Mouse (Mus musculus): Measurements from ENCODE around the gene Ddx6.
"Not testable (repeated sequence)": the region's sequence is repeated elsewhere in the genome, so short reads cannot be mapped to it uniquely, and the experiment has no call there.

Gene Ddx6

GRCm38 (mm10) chr9:44594901-44595536 lies 9.7 kb upstream of the Ddx6 start:
- no peak for DNase-seq

- DNase-seq, result no peak
Measured at GRCm38 (mm10) chr9:44595537-44595930, 9.2 kb upstream of the Ddx6 start.

GRCm38 (mm10) chr9:44597742-44598141 lies 7.0 kb upstream of the Ddx6 start:
- no peak for DNase-seq

GRCm38 (mm10) chr9:44598899-44599495 lies 5.7 kb upstream of the Ddx6 start:
- peak; percentile 53 to 69 for DNase-seq

GRCm38 (mm10) chr9:44599616-44600015 lies 5.1 kb upstream of the Ddx6 start:
- DNase-seq, result no peak

GRCm38 (mm10) chr9:44600801-44601200 lies 3.9 kb upstream of the Ddx6 start:
- DNase-seq, result no peak

GRCm38 (mm10) chr9:44602766-44603165 lies 1.9 kb upstream of the Ddx6 start:
- no peak for DNase-seq

GRCm38 (mm10) chr9:44603454-44604289 lies 1.0 kb upstream of the Ddx6 start:
- DNase-seq, result no peak

GRCm38 (mm10) chr9:44604290-44604778 lies 358 bp upstream of the Ddx6 start:
- DNase-seq, result peak; percentile 88 to 90

GRCm38 (mm10) chr9:44605616-44606165 lies 999 bp downstream of the Ddx6 start:
- no peak for DNase-seq

- no peak for DNase-seq
Measured at GRCm38 (mm10) chr9:44606646-44607045, 2.0 kb downstream of the Ddx6 start.

GRCm38 (mm10) chr9:44607306-44607705 lies 2.6 kb downstream of the Ddx6 start:
- DNase-seq, result no peak

GRCm38 (mm10) chr9:44610371-44610770 lies 5.7 kb downstream of the Ddx6 start:
- no peak for DNase-seq

GRCm38 (mm10) chr9:44613081-44613480 lies 8.4 kb downstream of the Ddx6 start:
- not testable (repeated sequence) for DNase-seq

- DNase-seq, result no peak
Measured at GRCm38 (mm10) chr9:44621114-44621513, 16.4 kb downstream of the Ddx6 start.

- no peak for DNase-seq
Measured at GRCm38 (mm10) chr9:44624390-44624789, 19.7 kb downstream of the Ddx6 start.

- DNase-seq, result no peak
Measured at GRCm38 (mm10) chr9:44626268-44626667, 21.6 kb downstream of the Ddx6 start.

GRCm38 (mm10) chr9:44637551-44638169 lies 33.0 kb downstream of the Ddx6 start:
- DNase-seq, result peak; percentile 39 to 67

GRCm38 (mm10) chr9:44638726-44639125 lies 34.0 kb downstream of the Ddx6 start:
- DNase-seq, result peak; percentile 53 to 57

- DNase-seq, result not testable (repeated sequence)
Measured at GRCm38 (mm10) chr9:44640028-44640427, 35.3 kb downstream of the Ddx6 start.

- DNase-seq, result no peak
Measured at GRCm38 (mm10) chr9:44640646-44641357, 36.1 kb downstream of the Ddx6 start.

GRCm38 (mm10) chr9:44641616-44642015 lies 36.9 kb downstream of the Ddx6 start:
- DNase-seq, result no peak

All from cerebellum, postnatal 25 days (tissue).